Mouse (Mus musculus) adrenal gland, postnatal 14 days (tissue): ENCODE measurements at regions not wholly inside any gene's neighbourhood (a gene's known extent, or its start where the extent isn't known, plus 50 kb on each side); places are given as distances from the start of the nearest gene placed in this dataset.
"Not testable (repeated sequence)": the region's sequence is repeated elsewhere in the genome, so short reads cannot be mapped to it uniquely, and the experiment has no call there.

ENCODE experiments used
- DNase-seq: peaks from one replicate; pipeline ENCODE4 v3.0.0; 2021; ENCODE audit warnings: mixed read lengths

DNA sequence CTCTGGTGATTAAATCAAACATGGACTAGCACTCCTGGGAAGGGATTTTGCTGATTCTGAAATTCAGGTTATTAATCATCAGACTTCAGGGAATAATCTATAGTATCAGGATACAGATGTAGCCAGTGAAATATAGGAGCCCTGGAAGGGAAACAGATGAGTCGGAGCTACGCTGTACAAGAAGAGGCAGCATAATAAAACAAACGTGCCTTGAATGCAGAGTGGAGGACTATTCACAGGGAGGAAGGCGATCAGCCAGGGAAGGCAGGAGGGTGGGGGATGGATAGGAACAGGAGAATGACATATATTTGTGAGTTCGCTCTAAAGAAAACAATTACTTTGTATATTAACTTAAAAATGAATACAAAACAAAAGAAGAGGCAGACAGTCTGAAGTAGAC is 286.6 kb upstream of the Got2 start:
- DNase-seq, result no peak

DNA sequence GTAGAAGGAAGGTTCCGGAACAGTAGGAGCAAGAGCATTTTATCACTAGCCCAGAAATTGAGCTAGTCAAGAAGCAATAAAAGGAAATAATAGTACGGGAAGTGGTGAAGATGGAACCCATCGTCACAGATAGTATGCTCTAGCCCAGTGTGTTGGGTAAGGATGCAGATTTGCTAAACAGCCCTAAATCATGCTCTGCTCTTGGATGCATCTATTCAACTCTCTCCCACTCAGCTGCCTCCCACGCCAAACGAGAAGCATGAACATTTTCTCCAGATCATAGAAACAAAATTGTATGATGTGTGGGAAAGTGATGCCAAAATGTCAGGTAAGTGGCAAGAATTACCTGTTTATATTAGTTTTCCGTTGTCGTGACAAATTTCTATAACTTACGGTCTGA is 276.6 kb upstream of the Got2 start:
- DNase-seq, result no peak

DNA sequence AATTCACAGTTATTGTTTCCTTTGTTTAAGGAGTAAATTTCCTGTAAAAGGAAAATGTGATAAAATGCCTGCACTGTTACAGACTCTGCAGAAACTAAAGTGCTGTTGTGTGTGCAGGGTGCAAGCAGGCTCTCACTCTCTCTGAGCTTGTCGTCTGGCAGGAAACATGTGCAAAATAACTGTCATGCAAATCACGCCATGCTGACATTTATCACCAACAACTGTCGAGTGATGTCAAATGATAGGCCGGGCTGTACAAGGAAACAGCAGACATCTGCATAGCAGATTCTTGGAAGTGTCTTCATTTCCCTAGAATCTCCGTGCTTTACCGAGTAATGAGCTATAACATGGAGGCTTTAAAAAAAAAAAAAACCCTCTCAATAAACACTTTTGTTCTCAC is 271.6 kb upstream of the Got2 start:
- DNase-seq, result no peak

DNA sequence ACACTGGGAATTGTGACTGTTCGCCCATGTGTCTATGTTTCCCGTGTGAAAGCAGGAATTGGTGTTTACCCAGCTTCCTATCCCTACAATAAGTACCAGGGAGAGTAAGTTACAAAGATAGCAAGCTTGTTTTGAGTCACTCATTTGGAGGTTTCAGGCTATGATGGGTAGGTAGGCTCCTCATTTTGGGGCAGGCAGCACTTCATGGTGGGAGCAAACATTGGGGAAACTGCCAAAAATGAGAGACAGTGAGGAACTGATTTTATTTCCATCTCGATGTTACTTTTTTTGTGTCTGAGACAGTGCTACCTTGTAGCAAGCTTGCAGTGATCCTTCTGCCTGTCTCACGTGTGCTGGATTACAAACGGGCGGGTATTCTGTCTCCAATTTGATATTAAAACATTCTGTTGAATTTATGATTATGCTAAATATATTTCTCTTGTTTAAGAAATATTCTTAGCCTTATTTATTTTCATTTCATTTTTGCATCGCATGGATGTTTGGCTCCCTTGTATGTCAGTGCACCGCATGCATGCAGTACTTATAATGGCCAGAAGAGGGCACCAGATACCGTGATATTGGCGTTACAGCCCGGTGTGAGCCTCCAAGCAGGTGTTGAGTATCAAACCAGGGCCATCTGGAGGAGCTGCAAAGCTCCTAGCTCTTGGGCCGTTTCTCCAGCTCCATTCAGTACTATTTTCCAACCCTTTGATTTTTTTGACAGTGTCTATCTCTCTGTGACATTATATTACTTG is 264.3 kb upstream of the Got2 start:
- DNase-seq, result peak; percentile 53

DNA sequence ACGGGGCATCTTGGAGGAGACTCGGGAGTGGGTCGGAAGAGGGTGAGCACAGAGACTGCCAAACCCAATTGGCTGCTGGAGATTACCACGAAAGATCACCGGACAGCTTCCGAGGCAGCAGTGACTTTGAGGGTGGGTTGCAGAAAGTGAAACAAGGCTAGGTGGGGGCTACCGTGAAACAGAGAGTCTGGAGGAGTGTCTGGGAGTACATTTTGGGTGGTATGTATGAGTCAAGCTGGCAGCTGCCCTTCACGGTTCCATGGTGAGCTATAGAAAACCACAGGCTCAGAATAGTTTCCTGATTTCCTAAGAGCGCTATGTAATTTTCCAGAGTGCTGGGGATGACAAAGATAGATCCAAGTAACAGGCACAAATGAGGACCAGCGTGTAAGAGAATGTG is 263.7 kb upstream of the Got2 start:
- DNase-seq, result no peak

DNA sequence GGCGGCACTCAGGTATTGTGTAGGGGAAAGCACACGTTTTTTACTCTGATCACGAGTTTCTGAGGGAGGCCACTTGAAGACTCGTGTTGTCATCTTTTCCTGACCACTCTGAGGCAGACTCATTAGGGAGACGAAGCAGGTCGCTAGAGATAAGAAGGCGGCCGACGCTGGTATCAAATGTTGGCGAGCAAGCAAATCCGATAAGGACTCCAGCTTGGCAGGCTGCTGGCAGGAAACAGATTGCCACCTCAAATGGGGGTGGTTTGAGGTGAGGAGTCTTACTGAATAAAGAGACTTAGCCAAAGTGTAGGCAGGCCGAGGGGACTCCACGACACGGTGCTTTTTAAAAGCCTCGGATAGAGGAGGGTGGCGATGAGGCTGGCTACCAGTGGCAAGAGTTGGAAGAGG is 262.7 kb upstream of the Got2 start:
- no peak for DNase-seq

DNA sequence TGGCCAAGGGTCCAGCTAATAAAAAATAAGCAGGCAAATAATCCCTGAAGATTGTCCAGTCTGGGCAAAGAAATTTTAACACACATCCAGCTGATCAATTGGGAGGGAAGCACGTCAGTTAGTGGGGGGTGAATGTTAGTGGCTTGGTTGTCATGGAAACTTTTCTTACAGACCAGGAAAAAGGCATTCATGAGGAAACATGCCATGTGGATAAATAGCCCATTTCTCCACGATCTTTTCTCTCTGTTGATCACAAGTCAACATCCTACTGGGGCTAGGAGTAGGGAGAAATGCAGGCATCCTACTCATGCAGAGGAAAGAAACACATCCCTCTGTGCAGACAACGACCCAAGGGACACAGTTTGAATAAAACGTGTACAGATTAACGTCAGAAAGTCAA is 243.8 kb upstream of the Got2 start:
- DNase-seq, result no peak

DNA sequence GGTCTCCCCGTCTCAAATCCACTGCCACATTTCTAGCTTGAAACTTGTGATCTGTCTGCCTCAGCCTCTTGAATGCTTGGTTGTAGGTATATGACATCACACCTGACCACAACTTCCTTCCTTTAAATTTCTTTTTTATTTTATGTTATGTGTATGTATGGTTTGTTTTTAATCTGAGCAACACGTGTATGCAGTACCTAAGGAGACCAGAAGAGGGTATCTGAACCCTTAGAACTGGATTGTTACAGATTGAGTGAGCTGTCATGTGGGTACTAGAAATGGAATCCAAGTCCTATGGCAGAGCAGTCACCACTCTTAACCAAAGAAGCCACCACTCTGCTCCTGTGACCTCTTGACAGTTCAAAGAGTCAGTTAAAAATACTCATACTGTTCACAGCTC is 240.0 kb upstream of the Got2 start:
- no peak for DNase-seq

DNA sequence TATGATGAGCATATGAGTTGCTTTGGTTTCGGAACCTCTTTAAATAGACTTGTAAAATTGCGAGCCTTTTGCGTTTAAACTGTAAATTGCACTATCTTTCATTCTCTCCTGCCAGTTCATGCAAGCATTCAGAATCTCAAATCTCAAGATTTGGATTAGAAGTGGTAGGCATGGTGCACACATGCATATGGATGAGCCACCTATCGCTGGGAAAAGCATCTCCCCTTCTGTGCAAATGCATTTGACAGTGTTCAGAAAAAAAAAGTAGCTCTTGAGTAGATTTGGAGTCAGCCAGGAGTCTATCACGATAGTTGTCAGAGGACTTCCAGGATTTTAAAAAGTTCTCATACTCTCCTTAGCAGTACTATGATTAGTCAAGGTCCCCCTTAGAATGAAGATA is 212.5 kb upstream of the Got2 start:
- no peak for DNase-seq

DNA sequence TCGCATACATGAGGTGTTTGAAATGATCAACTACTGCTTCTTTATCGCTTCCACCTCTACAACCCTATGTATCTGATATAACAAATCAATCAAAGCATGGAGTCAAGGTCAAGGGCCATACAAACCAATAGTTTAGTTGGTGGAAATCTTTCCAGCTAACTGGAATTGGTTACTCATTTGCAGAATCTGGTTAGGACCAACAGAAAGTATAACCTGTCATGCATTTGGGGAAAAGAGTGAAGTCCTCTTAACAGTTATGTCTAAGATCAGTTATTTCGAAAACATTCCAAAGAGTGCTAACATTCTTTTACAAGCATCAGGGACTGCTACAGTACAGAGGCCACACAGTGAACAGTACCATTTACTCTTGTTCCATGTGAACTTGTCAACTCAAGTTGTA is 204.6 kb upstream of the Got2 start:
- DNase-seq, result no peak

DNA sequence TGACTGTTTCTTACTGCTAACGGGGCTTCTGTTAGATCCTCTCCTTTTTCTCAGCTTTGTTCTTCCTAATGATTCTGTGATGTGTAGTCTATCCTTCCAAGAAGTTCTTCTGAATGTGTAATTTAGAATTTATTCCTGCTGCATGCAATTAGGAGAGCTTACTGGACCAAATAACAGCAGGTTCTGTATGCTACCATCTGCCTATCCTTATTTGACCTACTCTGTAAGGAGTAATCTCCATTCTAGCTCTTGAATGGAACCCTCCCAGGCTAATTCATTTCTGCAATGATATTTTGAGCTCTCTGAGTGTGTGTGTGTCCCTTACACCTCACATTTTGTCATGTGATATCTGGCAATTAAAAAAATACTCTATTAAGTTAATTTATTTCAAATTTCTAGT is 201.9 kb upstream of the Got2 start:
- DNase-seq, result no peak

DNA sequence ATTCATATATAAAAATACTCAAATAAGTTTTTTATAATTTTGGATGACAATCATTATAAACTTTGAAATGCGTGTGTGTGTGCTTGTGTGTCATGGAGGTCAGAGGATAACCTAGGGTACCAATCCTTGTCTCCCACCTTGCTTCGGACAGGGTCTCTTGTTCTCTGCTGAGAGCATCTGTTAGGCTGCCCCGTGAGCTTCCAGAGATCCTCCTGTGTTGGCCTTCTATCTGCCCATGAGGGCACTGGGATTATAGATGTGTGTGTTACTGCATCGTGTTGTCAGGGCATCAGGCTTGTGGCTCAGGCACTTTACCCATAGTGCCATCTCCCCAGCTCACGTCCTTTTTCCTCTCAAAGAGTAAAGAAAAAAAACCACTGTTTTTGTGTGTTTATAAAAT is 180.0 kb upstream of the Got2 start:
- DNase-seq, result no peak

DNA sequence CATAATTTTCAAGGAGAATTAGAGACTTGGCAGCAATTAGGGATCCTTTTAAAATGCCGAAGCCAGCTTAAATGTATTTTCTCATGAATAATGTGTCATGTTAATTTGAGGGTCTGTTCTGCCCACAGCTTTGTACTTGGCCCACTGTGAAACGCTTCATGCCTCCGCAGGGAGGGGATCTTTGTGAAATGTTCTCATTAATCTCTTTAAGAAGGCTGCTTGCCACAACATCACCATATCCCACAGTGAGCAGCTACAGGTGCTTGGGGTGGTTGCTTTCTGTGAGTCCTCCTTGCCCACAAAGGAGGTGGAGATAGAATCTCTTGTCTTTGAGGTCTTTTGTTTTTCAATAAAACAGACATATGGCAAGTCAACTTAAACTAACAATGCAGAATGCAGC is 159.3 kb upstream of the Got2 start:
- DNase-seq, result no peak

DNA sequence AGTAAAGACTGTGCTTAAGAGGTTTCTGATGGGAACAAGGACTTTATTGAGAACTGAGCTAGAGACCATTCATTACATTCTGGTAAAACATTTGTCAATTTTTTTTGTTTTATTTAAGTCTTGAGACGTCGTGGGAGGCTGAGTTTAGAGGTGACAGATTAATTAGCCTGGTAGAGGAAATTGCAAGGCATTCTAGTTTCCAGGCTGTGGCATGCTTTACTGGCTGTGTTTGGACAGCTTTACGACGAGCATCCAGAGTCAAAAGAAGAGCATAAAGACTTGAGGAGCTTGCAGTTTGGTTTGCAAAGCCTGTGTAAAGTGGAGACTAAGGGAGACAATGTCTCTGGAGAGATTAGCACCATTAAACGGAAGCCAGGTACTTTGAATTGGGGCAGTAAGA is 154.0 kb upstream of the Got2 start:
- no peak for DNase-seq

DNA sequence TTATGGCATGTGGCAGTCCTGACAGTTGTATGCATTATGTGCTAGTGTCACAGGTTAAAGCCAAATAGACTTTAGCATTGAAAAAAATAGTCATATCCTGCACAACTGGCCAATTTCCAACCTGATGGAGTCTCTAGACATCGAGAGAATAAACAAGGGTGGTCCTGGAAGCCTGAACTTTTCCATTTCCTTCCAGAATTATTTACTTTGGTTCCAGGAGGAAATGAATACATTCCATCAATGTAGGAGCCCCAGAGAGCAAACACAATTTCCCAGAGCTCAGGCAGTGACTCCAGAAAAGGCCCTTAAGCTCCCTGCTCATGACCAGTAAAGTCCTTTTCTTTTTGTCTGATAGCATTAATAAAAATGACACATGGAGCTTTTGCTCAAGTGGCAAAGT is 151.9 kb upstream of the Got2 start:
- no peak for DNase-seq

DNA sequence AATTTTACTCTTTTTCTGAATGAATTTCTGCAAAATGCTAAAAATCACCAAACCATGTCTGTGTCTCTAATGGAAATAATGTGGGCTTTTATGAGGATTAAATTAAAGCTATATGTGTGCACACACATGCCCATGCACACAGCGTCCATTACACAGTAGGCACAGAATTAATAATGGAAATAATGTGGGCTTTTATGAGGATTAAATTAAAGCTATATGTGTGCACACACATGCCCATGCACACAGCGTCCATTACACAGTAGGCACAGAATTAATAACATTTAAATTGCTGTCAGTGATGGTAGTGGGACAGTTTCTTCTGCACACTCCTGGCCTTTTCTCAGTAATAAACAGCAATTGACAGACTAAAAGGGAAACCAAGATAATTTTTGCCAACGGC is 130.4 kb upstream of the Got2 start:
- DNase-seq, result not testable (repeated sequence)

DNA sequence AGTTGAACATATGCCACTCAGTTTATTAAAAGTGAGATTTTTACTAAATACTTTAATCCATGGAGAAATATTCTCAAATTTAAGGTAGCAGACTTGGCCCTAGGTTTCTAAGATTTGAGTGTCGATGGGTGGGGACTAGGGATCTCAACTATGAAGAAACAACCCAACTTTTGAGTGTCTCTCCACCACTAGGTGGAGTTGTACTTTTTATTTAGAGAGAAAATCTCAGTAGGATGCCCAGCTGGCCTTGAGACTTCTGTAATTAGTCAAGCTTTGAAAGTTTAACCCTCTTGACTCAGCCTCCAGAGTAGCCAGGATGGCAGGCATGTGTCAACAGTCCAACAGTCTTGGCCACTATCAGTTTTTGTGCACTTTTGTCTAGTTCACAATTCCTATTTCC is 123.7 kb upstream of the Got2 start:
- DNase-seq, result no peak

DNA sequence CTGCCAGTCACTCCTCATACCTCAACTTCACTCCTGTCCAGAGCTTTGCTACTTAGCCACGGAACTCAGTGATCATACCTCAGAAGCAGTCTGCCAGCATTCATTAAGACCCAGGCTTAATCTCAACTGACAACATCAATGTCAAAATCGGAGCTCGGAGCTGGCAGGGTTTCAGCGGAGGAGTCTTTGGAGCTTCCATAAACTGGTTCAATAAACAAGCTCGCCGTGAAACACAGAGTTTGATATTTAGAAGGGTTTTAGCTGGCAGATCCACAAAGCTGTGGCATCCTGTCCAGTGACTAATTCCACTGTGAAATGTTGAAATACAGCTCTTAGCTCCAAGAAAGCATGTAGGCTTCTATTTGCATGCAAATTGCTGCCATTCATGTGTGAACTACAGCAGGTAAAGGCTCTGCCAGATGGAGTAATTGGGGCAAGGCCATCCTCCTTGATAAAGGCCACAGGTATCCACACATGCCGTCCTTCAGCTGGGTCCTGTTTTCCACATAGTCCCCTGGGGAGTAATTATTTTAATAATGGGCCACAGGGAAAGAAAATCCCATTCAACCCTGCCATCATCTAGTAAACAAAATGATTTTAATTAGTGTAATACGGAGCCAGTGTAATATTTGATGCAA is 103.6 kb upstream of the Got2 start:
- DNase-seq, result no peak

DNA sequence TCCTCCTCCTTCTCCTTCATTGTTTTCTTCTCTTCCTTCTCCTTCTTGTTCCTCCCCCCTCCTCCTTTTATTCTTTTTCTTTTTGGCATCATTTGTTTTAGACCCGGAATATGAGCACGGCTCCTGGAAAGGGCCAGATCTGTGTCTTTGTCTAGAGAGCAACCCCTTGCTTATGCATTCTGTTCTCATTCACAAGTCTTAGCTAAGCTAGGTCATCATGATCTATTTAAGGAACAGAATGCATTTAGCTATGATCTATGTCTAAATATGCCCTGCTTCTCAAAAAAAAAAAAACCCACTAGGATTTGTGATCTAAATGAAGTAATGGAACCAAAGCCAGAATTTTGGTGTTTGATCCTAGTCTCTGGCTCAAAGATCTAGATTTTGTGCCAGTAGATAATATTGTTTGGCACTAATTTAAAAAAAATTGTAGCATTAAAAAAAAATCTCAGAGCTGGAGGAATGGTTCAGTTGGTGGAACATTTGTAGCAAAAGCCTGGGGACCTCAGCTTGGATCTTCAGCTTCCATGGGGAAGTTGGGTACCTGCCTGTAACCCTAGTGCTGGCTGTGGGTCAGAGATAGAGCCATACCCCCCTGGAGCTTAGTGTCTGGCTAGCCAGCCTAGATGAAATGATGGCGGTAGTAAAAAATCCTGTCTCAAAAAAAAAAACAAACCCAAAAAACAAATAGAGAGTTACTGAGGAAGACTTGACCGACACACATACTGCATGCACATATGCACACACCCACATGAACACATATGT is 100.5 kb upstream of the Got2 start:
- no peak for DNase-seq

DNA sequence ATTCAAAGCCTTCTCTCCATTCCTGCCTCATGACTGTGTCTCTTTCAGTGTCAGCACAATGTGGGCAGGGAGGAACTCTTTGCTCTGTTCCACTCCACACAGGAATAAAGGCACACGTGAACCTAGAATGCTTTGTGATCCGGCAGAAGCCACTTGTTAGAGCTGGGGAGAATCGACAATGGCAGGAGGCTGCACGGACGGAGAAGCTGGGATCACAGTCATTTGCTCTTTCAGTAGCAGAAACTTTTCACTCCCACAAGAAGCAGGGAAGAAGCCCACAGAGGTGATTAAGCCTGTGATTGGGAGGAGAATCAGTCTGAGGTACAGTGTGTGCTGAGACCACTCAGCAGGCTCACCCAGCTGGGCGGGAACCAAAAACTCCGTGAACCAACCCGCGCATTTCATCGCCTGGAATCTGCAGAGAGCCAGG is 98.7 kb upstream of the Got2 start:
- DNase-seq, result no peak

DNA sequence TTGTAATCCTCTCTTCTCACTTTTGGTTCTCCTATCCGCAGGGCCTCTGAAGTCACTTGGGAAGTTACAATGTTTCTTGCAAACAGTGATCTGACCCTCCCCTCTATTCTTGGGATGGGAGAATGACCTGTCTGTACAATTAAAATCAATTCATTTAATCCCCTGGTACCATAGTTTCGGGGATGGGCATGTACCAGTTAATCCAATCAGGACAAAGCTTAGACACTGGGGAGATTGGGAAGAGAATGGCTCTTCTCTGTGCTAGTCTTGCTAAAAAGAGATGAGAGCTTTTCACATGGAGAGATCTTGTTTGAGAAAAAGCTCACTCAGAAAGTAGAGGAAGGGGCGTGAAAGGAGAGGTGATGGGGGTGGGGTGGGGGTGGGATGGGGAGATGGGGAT is 98.1 kb upstream of the Got2 start:
- DNase-seq, result no peak

DNA sequence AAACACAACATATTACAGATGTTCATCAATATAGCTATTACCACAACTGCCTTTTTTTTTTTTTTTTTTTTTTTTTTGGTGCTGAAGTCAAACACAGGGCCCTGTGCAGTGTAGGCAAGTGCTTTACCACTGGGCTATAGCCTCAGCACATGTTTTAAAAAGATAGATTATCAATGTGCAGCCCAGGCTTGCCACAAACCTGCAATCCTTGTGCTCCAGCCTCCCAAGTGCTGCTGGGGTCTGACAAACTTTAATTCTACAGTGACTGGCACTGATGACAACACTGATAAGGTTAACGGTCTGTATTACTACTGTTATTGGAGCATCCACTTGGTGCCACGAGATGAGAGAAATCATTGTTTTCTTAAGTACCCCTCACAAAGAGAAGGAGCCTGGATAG is 95.3 kb upstream of the Got2 start:
- no peak for DNase-seq

DNA sequence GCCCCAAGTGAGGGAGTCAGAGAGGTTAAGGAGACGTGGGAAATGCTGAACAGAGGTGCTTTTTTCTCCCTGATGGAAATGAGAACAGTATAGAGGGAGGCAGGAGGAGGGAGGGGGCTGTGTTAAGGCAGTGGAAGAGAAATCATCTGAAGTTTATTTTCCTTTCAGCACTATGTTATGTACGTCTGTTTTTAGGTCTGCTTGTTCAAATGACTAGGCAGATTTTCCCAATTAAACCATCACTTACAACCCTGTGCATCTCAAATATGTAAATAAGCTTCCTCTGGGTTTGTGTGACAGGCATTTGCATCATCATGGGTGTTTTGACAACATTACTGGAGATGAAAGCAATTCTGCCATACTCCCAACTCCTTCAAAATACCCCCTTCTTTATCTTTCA is 92.1 kb upstream of the Got2 start:
- no peak for DNase-seq

DNA sequence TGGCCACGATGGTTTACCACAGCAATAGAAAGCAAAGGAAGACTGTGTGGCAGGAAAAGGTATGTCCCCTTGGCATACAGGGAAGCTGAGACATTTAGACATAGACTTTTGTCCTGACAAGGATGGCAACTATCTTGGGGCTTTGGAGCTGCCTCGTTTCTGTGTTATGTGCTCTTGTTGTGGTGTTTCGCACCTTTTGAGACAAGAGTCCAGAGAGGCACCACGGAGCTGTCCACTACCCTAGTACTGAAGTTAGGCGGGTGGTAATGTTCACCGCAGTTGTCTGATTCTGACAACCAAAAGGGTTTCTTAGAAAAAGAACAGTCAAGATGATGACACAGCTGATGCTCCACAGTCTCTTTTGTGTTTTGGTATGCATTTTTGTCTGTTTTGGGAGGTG is 90.9 kb upstream of the Got2 start:
- DNase-seq, result peak; percentile 33
